Mouse (Mus musculus): ENCODE data around the gene Cldn7.
A peak's percentile ranks its signal among the peaks of the same experiment; 100 is the strongest.
"Not testable (repeated sequence)": the region's sequence is repeated elsewhere in the genome, so short reads cannot be mapped to it uniquely, and the experiment has no call there.

Gene Cldn7

GRCm38 (mm10) chr11:69953267-69953915, 11.2 kb upstream of the Cldn7 start:
- DNase-seq (ENCODE audit: low spot score in 2 of 2): no peak

DNA sequence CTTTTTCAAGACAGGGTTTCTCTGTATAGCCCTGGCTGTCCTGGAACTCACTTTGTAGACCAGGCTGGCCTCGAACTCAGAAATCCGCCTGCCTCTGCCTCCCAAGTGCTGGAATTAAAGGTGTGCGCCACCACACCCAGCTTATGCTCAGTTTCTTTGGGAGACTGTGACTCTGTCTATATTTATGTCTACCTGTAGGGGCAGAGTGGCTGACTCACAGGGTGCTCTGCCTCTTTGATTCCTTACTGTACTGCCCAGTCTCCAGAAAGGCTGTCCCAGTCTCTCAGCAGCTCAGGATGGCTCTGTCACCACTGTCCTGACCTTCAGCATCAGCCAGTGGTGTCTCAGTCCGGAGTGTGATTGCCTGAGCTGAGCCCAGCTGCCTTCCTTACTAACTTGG, 9.0 kb upstream of the Cldn7 start:
- DNase-seq (ENCODE audit: low spot score in 2 of 2): not testable (repeated sequence)

DNA sequence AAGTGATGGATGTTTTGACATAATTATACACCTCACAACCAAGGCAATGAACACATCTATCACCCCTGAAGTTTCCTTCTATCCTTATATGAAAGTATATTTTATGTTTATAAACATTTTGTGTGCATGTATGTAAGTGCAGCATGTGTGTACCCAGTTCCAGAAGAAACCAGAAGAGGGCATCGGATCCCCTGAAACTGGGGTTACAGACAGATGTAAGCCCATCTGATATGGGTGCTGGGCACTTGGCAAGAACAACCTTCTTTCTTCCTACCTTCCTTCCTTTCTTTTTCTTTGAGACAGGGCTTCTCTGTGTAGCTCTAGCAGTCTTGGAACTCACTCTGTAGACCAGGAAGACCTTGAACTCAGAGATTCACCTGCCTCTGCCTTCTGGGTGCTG, 8.4 kb upstream of the Cldn7 start:
- DNase-seq (ENCODE audit: low spot score in 2 of 2): no peak

DNA sequence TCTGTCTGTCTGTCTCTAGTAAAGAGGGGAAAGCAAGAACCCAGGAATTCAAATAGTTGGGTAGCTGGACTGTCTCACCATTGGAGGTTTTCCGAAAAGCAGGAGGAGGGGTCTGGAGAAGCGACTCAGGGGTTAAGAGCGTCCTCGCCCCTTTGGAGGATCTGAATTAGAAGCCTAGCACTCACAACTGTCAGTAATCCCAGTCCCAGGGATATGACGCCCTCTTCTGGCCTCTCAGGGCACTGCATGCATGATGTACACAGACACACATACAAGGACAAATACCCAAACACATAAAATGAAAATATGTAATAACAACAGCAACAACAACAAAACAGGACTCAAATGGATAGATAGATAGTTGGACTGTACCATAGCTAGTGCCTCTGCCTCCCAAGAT, 4.0 kb upstream of the Cldn7 start:
- no peak for DNase-seq (ENCODE audit: low spot score in 2 of 2)

GRCm38 (mm10) chr11:69961841-69962240, 2.7 kb upstream of the Cldn7 start:
- DNase-seq (ENCODE audit: low spot score in 2 of 2): no peak

GRCm38 (mm10) chr11:69965271-69966005, 859 bp downstream of the Cldn7 start:
- no peak for DNase-seq (ENCODE audit: low spot score in 2 of 2)

DNA sequence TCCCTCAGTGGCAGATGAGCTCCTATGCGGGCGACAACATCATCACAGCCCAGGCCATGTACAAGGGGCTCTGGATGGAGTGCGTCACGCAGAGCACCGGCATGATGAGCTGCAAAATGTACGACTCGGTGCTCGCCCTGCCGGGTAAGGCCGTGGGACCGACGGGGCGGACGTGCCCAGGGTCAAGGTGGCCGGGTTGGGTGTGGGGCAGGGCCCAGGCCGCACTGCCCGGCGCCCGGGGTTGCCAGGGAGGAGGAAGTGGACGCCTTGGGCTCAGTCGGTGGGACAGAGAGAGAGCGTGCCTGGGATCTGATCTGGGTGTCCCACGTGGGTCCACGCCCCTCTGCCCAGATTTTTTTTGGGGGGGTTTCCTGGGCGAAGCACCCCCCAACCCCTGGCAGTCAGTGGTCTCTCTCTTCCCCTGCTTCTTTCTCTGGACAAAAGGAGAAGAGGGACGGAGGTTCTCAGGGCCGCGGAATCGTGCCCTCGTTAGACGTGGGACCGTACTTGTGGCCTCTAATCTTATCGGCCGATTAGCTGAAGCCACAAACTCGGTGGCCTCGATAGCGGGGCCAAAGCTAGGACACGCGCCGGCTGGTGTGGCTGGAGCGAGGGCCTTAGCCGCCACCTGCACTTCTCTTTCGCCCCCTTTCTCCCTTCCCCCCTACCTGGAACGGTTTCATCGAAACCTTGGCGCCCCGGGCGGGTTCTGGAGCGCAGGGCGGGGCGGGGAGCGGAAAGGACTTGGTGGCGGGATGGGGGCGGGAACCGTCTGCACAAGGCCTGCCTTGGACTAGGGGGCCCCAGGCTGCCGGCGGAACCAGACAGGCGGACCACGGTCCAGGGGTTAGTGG, 1.7 kb downstream of the Cldn7 start:
- no peak for DNase-seq (ENCODE audit: low spot score in 2 of 2)

DNA sequence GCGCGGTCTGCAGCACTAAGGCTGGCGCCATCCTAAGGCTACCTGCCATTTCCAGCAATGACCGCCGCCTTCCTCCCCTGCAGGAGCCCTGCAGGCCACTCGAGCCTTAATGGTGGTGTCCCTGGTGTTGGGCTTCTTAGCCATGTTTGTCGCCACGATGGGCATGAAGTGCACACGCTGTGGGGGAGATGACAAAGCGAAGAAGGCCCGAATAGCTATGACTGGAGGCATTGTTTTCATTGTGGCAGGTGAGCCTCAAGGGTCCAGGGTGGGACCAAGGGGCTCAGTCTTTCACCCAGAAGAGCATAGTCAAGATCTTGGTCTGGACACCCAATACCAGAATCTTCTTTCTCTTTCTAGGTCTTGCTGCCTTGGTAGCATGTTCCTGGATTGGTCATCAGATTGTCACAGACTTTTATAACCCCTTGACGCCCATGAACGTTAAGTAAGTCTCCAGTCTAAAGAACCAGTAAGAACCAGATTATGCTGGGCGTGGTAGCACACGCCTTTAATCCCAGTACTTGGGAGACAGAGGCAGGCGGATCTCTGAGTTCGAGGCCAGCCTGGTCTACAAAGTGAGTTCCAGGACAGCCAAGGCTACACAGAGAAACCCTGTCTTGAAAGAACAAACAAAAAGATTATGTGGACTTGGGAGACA, 2.4 kb downstream of the Cldn7 start:
- DNase-seq (ENCODE audit: low spot score in 2 of 2): no peak

DNA sequence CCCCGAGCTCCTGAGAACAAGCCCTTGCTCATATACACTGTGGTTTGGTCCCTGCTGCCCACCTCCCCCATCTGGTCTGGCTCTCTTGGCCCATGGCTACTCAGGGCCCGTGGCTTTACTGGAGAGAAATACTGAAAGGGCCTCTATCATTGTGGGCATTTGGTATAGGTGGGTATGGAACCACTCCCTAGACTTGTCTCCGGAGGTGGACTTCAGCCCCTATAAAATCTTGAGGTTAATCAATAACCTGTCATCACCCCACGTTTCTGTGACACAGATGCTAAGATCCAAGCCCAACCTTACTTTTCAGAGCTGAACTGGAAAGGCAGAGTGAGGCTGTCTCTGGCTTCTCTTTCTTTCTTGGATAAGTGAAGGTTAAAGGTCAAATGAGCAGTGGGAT, 4.2 kb downstream of the Cldn7 start:
- DNase-seq (ENCODE audit: low spot score in 2 of 2): no peak

GRCm38 (mm10) chr11:69970222-69970621, 5.6 kb downstream of the Cldn7 start:
- DNase-seq (ENCODE audit: low spot score in 2 of 2): no peak

DNA sequence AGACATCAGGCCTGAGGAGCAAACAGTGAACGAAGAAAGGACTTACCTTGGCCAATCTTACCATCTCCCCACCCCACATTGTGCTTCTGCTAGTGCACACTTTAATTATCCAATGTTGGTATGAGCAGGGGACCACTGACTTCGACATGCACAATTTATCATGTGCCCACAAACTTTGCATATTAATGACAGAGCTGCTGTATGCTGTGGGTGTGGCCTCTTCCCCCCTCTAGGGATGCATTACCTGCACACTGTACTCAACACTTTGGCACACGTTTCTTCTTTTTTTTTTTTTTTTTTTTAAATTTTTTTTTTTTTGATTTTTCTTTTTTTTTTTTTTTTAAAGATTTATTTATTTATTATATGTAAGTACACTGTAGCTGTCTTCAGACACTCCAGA, 6.2 kb downstream of the Cldn7 start:
- DNase-seq (ENCODE audit: low spot score in 2 of 2): no peak

- no peak for DNase-seq (ENCODE audit: low spot score in 2 of 2)
These were observed 10.3 kb downstream of the Cldn7 start for GRCm38 (mm10) chr11:69974907-69975306.

DNA sequence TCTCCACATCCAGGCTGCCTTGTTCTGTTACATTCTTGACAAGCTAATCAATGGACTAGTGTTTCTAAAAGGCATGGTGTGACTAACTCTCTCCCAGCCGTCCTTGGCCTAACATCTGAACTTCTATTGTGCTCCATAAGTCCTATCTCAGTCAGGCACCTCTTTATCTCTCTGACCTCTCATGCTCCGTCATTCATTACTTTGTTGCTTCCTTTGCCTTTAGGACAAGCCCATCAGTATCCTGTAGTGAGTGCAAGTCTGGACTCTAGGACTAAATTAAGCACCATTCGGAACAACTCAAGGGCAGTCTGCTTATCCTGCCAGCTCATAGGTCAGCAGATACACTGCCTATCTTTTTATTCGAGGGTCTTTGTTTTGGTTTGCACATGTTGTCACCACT, 11.7 kb downstream of the Cldn7 start:
- no peak for DNase-seq (ENCODE audit: low spot score in 2 of 2)

DNA sequence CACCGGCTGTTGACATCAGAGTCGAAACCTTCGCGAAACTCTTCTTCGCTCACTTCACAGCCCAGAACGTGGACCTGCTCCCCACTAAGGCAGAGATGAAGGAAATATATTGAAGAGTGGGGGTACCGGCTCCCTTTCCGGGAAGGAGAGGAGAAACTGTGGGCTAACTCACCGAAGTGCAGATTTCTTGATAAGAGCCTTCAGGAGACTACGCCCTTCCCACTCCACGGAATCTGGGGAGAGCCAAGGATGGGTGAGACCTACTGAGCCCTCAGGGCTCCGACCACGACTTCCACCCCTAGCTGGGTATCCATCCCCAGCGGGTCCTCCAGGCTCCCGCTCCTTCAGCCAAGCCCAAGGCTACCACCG, 15.2 kb downstream of the Cldn7 start:
- no peak for DNase-seq (ENCODE audit: low spot score in 2 of 2)

- peak; percentile 85 to 90 for DNase-seq (ENCODE audit: low spot score in 2 of 2)
These were observed 15.9 kb downstream of the Cldn7 start for GRCm38 (mm10) chr11:69980196-69981140.

GRCm38 (mm10) chr11:69981141-69981762, 16.7 kb downstream of the Cldn7 start, which contains the start of gene Ctdnep1:
Gene Ctdnep1 (plus strand): TSS chr11:69981156.
- peak in 1 of 2 experiments; percentile 53 for DNase-seq (ENCODE audit: low spot score in 2 of 2)

DNA sequence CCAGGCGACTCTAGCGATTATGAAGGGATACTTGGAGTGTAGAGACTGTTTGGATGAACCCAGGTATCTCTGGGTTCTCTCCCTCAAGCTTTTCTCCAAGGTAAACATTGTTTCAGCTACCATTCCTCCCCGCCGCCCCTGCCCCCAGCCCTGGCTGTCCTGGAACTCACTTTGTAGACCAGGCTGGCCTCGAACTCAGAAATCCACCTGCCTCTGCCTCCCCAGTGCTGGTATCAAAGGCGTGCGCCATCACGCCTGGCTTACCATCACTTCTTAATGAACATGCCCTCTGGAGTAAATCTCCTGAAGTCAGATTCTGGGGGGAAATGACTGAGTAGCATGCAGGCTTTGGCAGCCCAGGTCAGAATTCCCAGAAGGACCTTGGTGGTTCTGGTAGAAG, 17.6 kb downstream of the Cldn7 start, which contains the start of gene Elp5:
TSS of gene Elp5 (minus strand) at position 293 of the 400 bp plus-strand sequence.
- DNase-seq (ENCODE audit: low spot score in 2 of 2): no peak

- no peak for DNase-seq (ENCODE audit: low spot score in 2 of 2)
These were observed 18.3 kb downstream of the Cldn7 start for GRCm38 (mm10) chr11:69982877-69983276.

DNA sequence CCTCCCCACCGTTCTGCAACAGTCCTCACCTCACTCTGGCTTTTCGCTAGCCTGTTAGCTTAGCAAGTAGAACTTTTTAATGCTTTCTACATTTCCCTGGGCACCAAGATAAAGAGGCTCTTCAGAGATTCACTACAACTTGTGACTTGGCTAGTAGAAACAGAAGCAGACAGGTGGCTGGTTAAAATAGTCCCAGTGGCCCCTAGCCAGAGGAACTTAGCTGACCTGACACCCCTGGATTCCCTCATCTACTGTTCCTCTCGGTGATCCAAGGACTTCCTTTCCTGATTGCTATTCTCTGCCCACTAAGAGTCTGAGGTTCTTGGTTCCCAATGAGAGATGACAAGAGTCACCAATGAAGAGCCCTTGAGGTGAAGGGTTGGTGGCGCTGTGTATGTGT, 18.8 kb downstream of the Cldn7 start:
- no peak for DNase-seq (ENCODE audit: low spot score in 2 of 2)

DNA sequence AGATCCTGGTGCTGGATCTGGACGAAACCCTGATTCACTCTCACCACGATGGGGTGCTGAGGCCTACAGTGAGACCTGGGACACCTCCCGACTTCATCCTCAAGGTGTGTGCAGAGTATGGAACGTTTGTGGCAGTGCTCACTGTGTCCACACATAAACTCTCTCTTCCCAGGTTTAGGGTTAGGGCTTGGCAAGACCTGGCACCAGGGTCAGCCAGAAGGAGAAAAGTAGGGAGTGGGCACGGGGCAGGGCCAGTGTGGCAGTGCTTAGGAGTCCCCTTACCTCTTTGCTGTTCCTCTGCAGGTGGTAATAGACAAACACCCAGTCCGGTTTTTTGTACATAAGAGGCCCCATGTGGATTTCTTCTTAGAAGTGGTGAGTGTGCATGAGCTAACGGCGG, 19.9 kb downstream of the Cldn7 start:
- no peak for DNase-seq (ENCODE audit: low spot score in 2 of 2)

Measured in spleen, postnatal 36 days (tissue).